Mouse (Mus musculus): ENCODE measurements at regions not wholly inside any gene's neighbourhood (a gene's known extent, or its start where the extent isn't known, plus 50 kb on each side); places are given as distances from the start of the nearest gene placed in this dataset.
"Not testable (repeated sequence)": the region's sequence is repeated elsewhere in the genome, so short reads cannot be mapped to it uniquely, and the experiment has no call there.

DNA sequence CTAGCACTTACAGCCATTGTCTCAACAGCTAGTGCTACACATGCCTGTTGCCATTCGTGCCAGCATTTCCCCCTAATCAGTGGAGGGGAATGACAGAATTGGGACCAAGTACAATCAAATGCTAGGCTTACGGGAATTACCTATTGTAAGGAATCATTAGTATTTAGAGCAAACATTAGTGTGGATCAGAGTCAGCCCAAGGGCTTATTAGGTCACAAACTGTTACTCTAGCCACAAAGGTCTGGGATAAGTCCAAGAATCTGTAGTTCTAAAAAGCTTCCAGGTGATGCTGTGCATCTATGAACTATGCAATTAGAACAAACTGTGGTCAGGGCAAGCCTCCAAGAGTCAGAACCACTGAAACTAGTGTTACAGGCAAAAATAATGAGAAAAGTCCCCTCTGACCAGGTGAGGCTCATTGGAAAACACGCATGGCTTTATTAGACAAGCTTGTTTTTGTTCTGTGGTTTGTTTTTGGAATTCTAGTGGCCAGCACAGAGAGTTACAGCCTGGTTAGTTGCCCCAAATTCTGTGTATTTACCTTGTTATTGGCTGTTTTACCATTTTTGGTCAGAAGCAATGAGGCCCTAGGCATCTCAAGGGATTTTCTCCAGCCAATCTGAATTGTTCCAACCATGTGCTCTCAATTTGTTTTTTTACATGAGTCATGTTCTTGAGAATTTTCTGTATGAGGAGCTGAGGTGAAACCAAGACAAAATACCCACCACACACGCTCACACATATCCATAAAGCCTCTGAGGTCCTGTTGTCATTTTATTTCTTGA, 319.0 kb upstream of the Ube2e3 start:
- WGBS, result 79% methylated on average over 4 of the region's 4 CpGs
- no peak for ATAC-seq (ENCODE audit: insufficient number of reproducible peaks, insufficient read depth, low FRiP score, low read depth)
- H3K4me2 ChIP-seq (ENCODE audit: low read length), result no peak overlapping the region

DNA sequence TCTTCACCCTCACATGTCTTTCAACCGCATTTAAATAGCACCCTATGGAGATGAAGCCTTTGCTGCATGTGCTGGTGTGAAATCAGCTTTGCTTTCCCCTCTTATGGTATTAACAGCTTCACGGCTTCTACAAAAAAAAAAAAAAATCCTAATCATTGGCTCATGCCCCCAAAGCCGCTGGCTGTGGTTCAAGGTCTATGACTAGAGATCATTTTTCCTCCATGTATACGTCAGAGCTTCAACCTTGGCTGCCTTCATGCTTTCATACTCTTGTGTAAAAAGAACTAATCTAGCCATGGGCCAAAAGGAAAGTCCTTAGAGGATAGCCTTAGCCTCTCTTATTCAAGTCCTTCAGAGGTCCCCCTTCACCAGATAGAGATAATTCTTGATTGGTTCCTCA, 320.6 kb upstream of the Ube2e3 start:
- H3K27ac ChIP-seq (replicated peaks in 1 of 2; ENCODE audit: control insufficient read depth in 1 of 2, insufficient read depth in 1 of 2, low read depth in 2 of 2, low read length in 2 of 2), result no peak overlapping the region
- H3K4me2 ChIP-seq (ENCODE audit: low read length), result no peak overlapping the region
- H3K36me3 ChIP-seq (ENCODE audit: control insufficient read depth, insufficient read depth, low read length), result no peaks in the 10 kb centered on the region
- H3K27me3 ChIP-seq (ENCODE audit: control insufficient read depth, insufficient read depth, low read length), result no peaks in the 10 kb centered on the region
- WGBS, result 72% methylated on average over 4 of the region's 4 CpGs
- no peaks in the 10 kb centered on the region for H3K9me3 ChIP-seq (ENCODE audit: control insufficient read depth, low read length)
- no peak overlapping the region for H3K4me3 ChIP-seq (ENCODE audit: control insufficient read depth in 1 of 2, insufficient read depth in 1 of 2, low read depth in 1 of 2, low read length in 2 of 2)
- no peaks in the 10 kb centered on the region for H3K4me1 ChIP-seq (ENCODE audit: control insufficient read depth in 2 of 2, insufficient read depth in 2 of 2, low read length in 2 of 2)
- ATAC-seq (ENCODE audit: insufficient number of reproducible peaks, insufficient read depth, low FRiP score, low read depth), result no peak
- no peak overlapping the region for H3K9ac ChIP-seq (ENCODE audit: low read length)

More for the DNA sequence above, 319.0 kb upstream of the Ube2e3 start:
- Histone ChIP-seq H3K4me1 (ENCODE audit: control insufficient read depth in 2 of 2, insufficient read depth in 2 of 2, low read length in 2 of 2) (no peaks in the 10 kb centered on the region), H3K9me3 (ENCODE audit: control insufficient read depth, low read length) (no peaks in the 10 kb centered on the region), H3K4me3 (ENCODE audit: control insufficient read depth in 1 of 2, insufficient read depth in 1 of 2, low read depth in 1 of 2, low read length in 2 of 2) (no peak overlapping the region), H3K27me3 (ENCODE audit: control insufficient read depth, insufficient read depth, low read length) (no peaks in the 10 kb centered on the region), H3K9ac (ENCODE audit: low read length) (no peak overlapping the region), H3K36me3 (ENCODE audit: control insufficient read depth, insufficient read depth, low read length) (no peaks in the 10 kb centered on the region), H3K27ac (replicated peaks in 1 of 2; ENCODE audit: control insufficient read depth in 1 of 2, insufficient read depth in 1 of 2, low read depth in 2 of 2, low read length in 2 of 2) (no peak overlapping the region)

DNA sequence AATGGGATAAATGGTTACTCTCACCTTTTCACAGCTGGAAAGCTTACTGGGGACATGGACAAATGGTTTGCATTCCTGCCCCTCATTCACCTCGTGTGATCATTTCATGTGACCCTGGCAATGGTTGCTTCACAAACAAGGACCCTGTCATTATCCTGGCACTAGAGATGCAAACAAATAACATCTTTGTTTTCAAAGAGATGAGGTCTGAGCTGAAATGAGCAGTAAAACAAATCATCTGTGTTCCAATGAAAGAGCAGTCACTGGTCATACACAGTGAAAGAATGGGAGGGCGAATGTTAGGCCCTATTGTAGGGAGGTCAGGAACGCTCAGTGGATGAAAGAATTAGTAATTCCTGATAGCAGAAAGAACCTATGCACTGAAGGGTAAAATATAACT, 327.5 kb upstream of the Ube2e3 start:
- Histone ChIP-seq H3K9me3 (ENCODE audit: control insufficient read depth, low read length) (no peaks in the 10 kb centered on the region), H3K4me1 (ENCODE audit: control insufficient read depth in 2 of 2, insufficient read depth in 2 of 2, low read length in 2 of 2) (peaks cover 3 to 13% of the 10 kb centered on the region in 2 experiments; a peak in 3 of 4 replicates), H3K9ac (ENCODE audit: low read length) (no peak overlapping the region), H3K27me3 (ENCODE audit: control insufficient read depth, insufficient read depth, low read length) (no peaks in the 10 kb centered on the region), H3K4me3 (ENCODE audit: control insufficient read depth in 1 of 2, insufficient read depth in 1 of 2, low read depth in 1 of 2, low read length in 2 of 2) (no peak overlapping the region), H3K4me2 (ENCODE audit: low read length) (no peak overlapping the region), H3K27ac (replicated peaks in 1 of 2; ENCODE audit: control insufficient read depth in 1 of 2, insufficient read depth in 1 of 2, low read depth in 2 of 2, low read length in 2 of 2) (0 out of 4 replicates have a peak overlapping the region, but pooled peaks of 1 of the 2 experiments have one; percentile 15), H3K36me3 (ENCODE audit: control insufficient read depth, insufficient read depth, low read length) (no peaks in the 10 kb centered on the region)
- no peak for ATAC-seq (ENCODE audit: insufficient number of reproducible peaks, insufficient read depth, low FRiP score, low read depth)
- 60% methylated on average over 3 of the region's 3 CpGs for WGBS

GRCm38 (mm10) chr2:78539592-78540300, 328.2 kb upstream of the Ube2e3 start:
- Histone ChIP-seq H3K27ac (replicated peaks in 1 of 2; ENCODE audit: control insufficient read depth in 1 of 2, insufficient read depth in 1 of 2, low read depth in 2 of 2, low read length in 2 of 2) (peak overlapping the region; percentile 15 to 39; a peak in 2 of 4 replicates), H3K4me3 (ENCODE audit: control insufficient read depth in 1 of 2, insufficient read depth in 1 of 2, low read depth in 1 of 2, low read length in 2 of 2) (no peak overlapping the region), H3K27me3 (ENCODE audit: control insufficient read depth, insufficient read depth, low read length) (no peaks in the 10 kb centered on the region), H3K4me2 (ENCODE audit: low read length) (no peak overlapping the region), H3K36me3 (ENCODE audit: control insufficient read depth, insufficient read depth, low read length) (no peaks in the 10 kb centered on the region), H3K9me3 (ENCODE audit: control insufficient read depth, low read length) (no peaks in the 10 kb centered on the region), H3K9ac (ENCODE audit: low read length) (no peak overlapping the region), H3K4me1 (ENCODE audit: control insufficient read depth in 2 of 2, insufficient read depth in 2 of 2, low read length in 2 of 2) (peaks cover 3 to 13% of the 10 kb centered on the region in 2 experiments; a peak in 3 of 4 replicates)
- 30% methylated on average over 5 of the region's 5 CpGs for WGBS
- ATAC-seq (ENCODE audit: insufficient number of reproducible peaks, insufficient read depth, low FRiP score, low read depth), result no peak

DNA sequence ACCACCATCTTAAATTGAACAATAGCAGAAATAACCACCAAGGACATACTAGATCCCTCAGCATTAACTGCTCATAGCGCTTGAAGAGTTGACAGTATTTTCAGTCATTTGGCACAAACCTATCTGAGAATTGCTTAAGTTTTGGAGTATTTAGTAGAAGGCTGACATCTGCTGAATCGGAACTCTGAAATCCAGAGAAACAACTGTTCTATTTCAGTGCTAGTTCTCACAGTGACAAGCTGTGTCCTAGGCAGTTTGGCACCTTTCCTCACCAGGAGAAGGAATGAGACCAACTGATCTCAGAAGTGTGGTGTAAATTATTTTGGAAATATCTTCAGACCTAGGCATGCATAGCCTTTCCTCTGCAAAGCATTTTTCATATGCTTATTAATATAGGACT, 330.4 kb upstream of the Ube2e3 start:
- Histone ChIP-seq H3K4me1 (ENCODE audit: control insufficient read depth in 2 of 2, insufficient read depth in 2 of 2, low read length in 2 of 2) (peaks cover 3 to 13% of the 10 kb centered on the region in 2 experiments; a peak in 3 of 4 replicates), H3K4me3 (ENCODE audit: control insufficient read depth in 1 of 2, insufficient read depth in 1 of 2, low read depth in 1 of 2, low read length in 2 of 2) (no peak overlapping the region), H3K9ac (ENCODE audit: low read length) (no peak overlapping the region), H3K27me3 (ENCODE audit: control insufficient read depth, insufficient read depth, low read length) (no peaks in the 10 kb centered on the region), H3K27ac (replicated peaks in 1 of 2; ENCODE audit: control insufficient read depth in 1 of 2, insufficient read depth in 1 of 2, low read depth in 2 of 2, low read length in 2 of 2) (no peak overlapping the region), H3K4me2 (ENCODE audit: low read length) (no peak overlapping the region), H3K9me3 (ENCODE audit: control insufficient read depth, low read length) (no peaks in the 10 kb centered on the region), H3K36me3 (ENCODE audit: control insufficient read depth, insufficient read depth, low read length) (no peaks in the 10 kb centered on the region)
- no peak for ATAC-seq (ENCODE audit: insufficient number of reproducible peaks, insufficient read depth, low FRiP score, low read depth)
- WGBS, result 67% methylated on average over 2 of the region's 2 CpGs

- H3K9me3 ChIP-seq (ENCODE audit: control insufficient read depth, low read length); H3K36me3 ChIP-seq (ENCODE audit: control insufficient read depth, insufficient read depth, low read length); H3K4me2 ChIP-seq (ENCODE audit: low read length); H3K4me1 ChIP-seq (ENCODE audit: control insufficient read depth in 2 of 2, insufficient read depth in 2 of 2, low read length in 2 of 2); ATAC-seq (ENCODE audit: insufficient number of reproducible peaks, insufficient read depth, low FRiP score, low read depth); H3K27me3 ChIP-seq (ENCODE audit: control insufficient read depth, insufficient read depth, low read length); H3K9ac ChIP-seq (ENCODE audit: low read length); H3K27ac ChIP-seq (replicated peaks in 1 of 2; ENCODE audit: control insufficient read depth in 1 of 2, insufficient read depth in 1 of 2, low read depth in 2 of 2, low read length in 2 of 2); H3K4me3 ChIP-seq (ENCODE audit: control insufficient read depth in 1 of 2, insufficient read depth in 1 of 2, low read depth in 1 of 2, low read length in 2 of 2): not testable (repeated sequence)
- WGBS, result 91% methylated on average over 5 of the region's 5 CpGs
Observed at GRCm38 (mm10) chr2:78533881-78534280, 334.0 kb upstream of the Ube2e3 start.

GRCm38 (mm10) chr2:78530535-78530934, 337.4 kb upstream of the Ube2e3 start:
- 12% methylated on average over 2 of the region's 2 CpGs for WGBS
- Histone ChIP-seq H3K4me2 (ENCODE audit: low read length) (no peak overlapping the region), H3K4me1 (ENCODE audit: control insufficient read depth in 2 of 2, insufficient read depth in 2 of 2, low read length in 2 of 2) (no peaks in the 10 kb centered on the region; a peak in 1 of 4 replicates), H3K4me3 (ENCODE audit: control insufficient read depth in 1 of 2, insufficient read depth in 1 of 2, low read depth in 1 of 2, low read length in 2 of 2) (no peak overlapping the region), H3K27me3 (ENCODE audit: control insufficient read depth, insufficient read depth, low read length) (no peaks in the 10 kb centered on the region), H3K9me3 (ENCODE audit: control insufficient read depth, low read length) (no peaks in the 10 kb centered on the region), H3K36me3 (ENCODE audit: control insufficient read depth, insufficient read depth, low read length) (no peaks in the 10 kb centered on the region), H3K9ac (ENCODE audit: low read length) (no peak overlapping the region), H3K27ac (replicated peaks in 1 of 2; ENCODE audit: control insufficient read depth in 1 of 2, insufficient read depth in 1 of 2, low read depth in 2 of 2, low read length in 2 of 2) (no peak overlapping the region)
- no peak for ATAC-seq (ENCODE audit: insufficient number of reproducible peaks, insufficient read depth, low FRiP score, low read depth)

All from heart, embryonic 14.5 days (tissue).